Mouse (Mus musculus) forebrain, embryonic 12.5 days (tissue): ENCODE measurements around the gene Dus2. TPM values are rescaled to one million over a fixed set of nuclear protein-coding genes. Genes with fewer than 3 reads are reported as not detected.

ENCODE experiments used
- ATAC-seq: fragments of 200-750 bp; cut with Nextera tagmentation; 2 replicates; pipeline ENCODE4 v1.8.0; 2017; ENCODE audit warnings: moderate TSS enrichment; ENCODE audit not compliant: low FRiP score
- H3K27ac ChIP-seq: fragments of 300-500 bp; sonication (generic); 2 replicates; pipeline ENCODE4 v1.5.1; 2016; ENCODE audit warnings: mild to moderate bottlenecking
- H3K27me3 ChIP-seq: fragments of 300-500 bp; sonication (generic); 2 replicates; pipeline ENCODE4 v1.6.1; 2016; ENCODE audit warnings: mild to moderate bottlenecking
- H3K36me3 ChIP-seq: fragments of 300-500 bp; sonication (generic); replicated peaks from 2 replicates; pipeline ENCODE4 v1.6.1; 2016; ENCODE audit warnings: mild to moderate bottlenecking
- H3K4me1 ChIP-seq: fragments of 300-500 bp; sonication (generic); 2 replicates; pipeline ENCODE4 v1.6.1; 2016
- H3K4me2 ChIP-seq: fragments of 300-500 bp; sonication (generic); 2 replicates; pipeline ENCODE4 v1.6.1; 2016; ENCODE audit warnings: mild to moderate bottlenecking, moderate library complexity
- H3K4me3 ChIP-seq: fragments of 300-500 bp; sonication (generic); replicated peaks from 2 replicates; pipeline ENCODE4 v1.5.1; 2016; ENCODE audit warnings: mild to moderate bottlenecking
- H3K9ac ChIP-seq: fragments of 300-500 bp; sonication (generic); 2 replicates; pipeline ENCODE4 v1.6.1; 2016; ENCODE audit warnings: mild to moderate bottlenecking
- H3K9me3 ChIP-seq: fragments of 300-500 bp; sonication (generic); 2 replicates; pipeline ENCODE4 v1.6.1; 2016
- WGBS: fragments of 180-500 bp; shearing (Covaris S2); methylation state at CpG from one replicate; pipeline ENCODE4 v1.1.7; 2016; 5-methylcytosine and 5-hydroxymethylcytosine counted together
- microRNA-seq: library from miRNA; unstranded; fragments of <30 nt; microRNA quantifications from one replicate; pipeline ENCODE4, GENCODE M21; 2017
- polyA plus RNA-seq: library from polyadenylated mRNA; unstranded; fragments of >200 nt; fragmentation: Nextera tagmentation; extraction: Ambion mirVana; gene quantifications from 2 replicates; pipeline ENCODE4 v1.2.1, GENCODE M21; 2016

Gene Dus2
- polyA plus RNA-seq, 1 experiment from 2014 or later = 18.4 TPM

DNA sequence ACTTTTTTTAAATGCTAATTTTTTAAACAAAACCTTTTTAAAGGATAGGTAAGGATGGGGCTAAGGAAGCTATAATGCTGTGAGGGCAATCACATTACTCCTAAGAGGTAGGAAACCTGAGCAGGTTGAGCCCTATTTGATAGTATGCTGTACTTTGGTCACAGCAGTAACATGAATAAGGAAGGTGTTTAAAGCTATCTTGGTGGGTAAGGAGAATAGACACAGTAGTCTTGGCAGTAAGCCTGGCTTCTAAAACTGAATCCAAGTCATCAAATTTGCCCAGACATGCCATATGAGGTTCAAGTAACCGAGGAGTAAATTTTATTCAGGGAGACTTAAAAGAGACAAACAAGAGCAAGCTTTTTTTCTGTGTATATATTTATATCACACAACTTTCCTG is 78.4 kb downstream of the Dus2 start:
- no peaks in the 10 kb centered on the region for H3K9me3 ChIP-seq
- 86% methylated on average over 1 of the region's 1 CpGs for WGBS
- no peak overlapping the region for H3K9ac ChIP-seq
- no peak overlapping the region for H3K4me2 ChIP-seq
- no peaks in the 10 kb centered on the region for H3K27me3 ChIP-seq
- no peak overlapping the region for H3K4me3 ChIP-seq
- no peaks in the 10 kb centered on the region for H3K36me3 ChIP-seq
- no peak overlapping the region for H3K27ac ChIP-seq
- no peaks in the 10 kb centered on the region for H3K4me1 ChIP-seq
- ATAC-seq = no peak

DNA sequence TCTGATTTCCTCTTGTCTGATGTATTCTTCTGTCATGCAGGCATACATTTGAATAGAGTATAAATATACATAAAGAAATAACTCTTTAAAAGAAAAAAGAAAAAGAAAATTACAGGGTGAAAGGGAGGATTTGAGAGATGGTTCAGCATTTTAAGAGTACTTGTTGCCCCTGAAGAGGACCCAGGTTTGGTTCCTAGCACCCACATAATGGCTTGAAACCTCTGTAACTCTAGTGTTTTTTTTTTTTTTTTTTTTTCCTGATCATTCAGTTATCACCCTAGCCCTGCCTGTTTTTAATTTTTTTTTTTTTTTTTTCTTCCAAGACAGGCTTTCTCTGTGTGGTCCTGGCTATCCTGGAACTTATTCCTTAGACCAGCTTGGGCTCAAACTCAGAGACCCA is 81.0 kb downstream of the Dus2 start:
- H3K4me2 ChIP-seq = no peak overlapping the region
- peaks cover 1% of the 10 kb centered on the region; the same call in 1 of the 2 replicates for H3K36me3 ChIP-seq
- H3K9me3 ChIP-seq = no peaks in the 10 kb centered on the region
- H3K27ac ChIP-seq = no peak overlapping the region
- ATAC-seq = no peak
- no peak overlapping the region for H3K4me3 ChIP-seq
- H3K4me1 ChIP-seq = no peaks in the 10 kb centered on the region
- H3K9ac ChIP-seq = no peak overlapping the region
- H3K27me3 ChIP-seq = no peaks in the 10 kb centered on the region

DNA sequence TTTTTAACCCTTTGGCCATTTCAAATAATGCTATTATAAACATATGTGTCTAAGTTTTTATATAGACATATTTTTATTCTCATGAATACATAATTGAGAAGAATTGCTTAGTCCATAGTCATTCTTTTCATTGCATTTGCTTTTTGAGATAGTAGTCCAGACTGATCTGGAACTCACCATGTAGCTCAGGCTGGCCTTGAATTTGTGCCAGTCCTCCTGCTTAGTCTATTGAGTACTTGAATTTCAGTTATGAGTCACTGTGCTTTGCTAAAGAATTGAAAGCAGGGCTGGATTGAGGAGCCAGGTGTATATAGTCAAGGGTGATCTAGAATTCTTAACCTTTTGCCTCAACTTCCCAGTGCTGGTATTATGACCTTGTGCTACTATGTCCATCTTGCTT is 83.1 kb downstream of the Dus2 start:
- Histone ChIP-seq H3K9ac (no peak overlapping the region), H3K9me3 (no peaks in the 10 kb centered on the region; the same call in 1 of the 2 replicates), H3K4me2 (no peak overlapping the region), H3K27ac (no peak overlapping the region), H3K4me3 (no peak overlapping the region), H3K36me3 (peaks cover 12% of the 10 kb centered on the region), H3K27me3 (no peaks in the 10 kb centered on the region), H3K4me1 (no peaks in the 10 kb centered on the region)
- no peak for ATAC-seq

GRCm38 (mm10) chr8:106074659-106075058 is 83.5 kb downstream of the Dus2 start:
- H3K4me3 ChIP-seq = no peak overlapping the region
- no peak overlapping the region for H3K4me2 ChIP-seq
- 94% methylated on average over 1 of the region's 1 CpGs for WGBS
- no peak for ATAC-seq
- H3K4me1 ChIP-seq = no peaks in the 10 kb centered on the region
- no peaks in the 10 kb centered on the region; the same call in 1 of the 2 replicates for H3K9me3 ChIP-seq
- no peaks in the 10 kb centered on the region for H3K27me3 ChIP-seq
- H3K36me3 ChIP-seq = peaks cover 16% of the 10 kb centered on the region
- no peak overlapping the region for H3K9ac ChIP-seq
- no peak overlapping the region for H3K27ac ChIP-seq

- 84% methylated on average over 9 of the region's 9 CpGs for WGBS
- ATAC-seq = no peak
- H3K4me1 ChIP-seq = no peaks in the 10 kb centered on the region
Observed at GRCm38 (mm10) chr8:106075161-106075862, 84.2 kb downstream of the Dus2 start.

DNA sequence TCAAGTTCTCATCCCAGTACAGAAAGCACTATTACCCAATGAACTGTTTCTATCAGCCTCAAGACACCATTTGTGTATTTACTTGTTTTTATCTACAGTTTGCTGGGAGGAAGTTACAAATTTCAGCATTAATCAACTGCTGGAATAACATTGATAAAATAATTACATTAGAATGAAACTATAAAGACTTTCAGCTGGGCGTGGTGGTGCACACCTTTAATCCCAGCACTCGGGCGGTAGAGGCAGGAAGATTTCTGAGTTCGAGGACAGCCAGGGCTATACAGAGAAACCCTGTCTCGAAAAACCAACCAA is 84.7 kb downstream of the Dus2 start:
- WGBS = 96% methylated on average over 5 of the region's 5 CpGs
- Histone ChIP-seq H3K4me1 (no peaks in the 10 kb centered on the region), H3K36me3 (peaks cover 16% of the 10 kb centered on the region), H3K27me3 (no peaks in the 10 kb centered on the region), H3K4me2 (no peak overlapping the region), H3K4me3 (no peak overlapping the region), H3K27ac (no peak overlapping the region), H3K9me3 (no peaks in the 10 kb centered on the region; the same call in 1 of the 2 replicates), H3K9ac (no peak overlapping the region)
- ATAC-seq = no peak

More at GRCm38 (mm10) chr8:106075161-106075862, 84.2 kb downstream of the Dus2 start:
- H3K9me3 ChIP-seq = no peaks in the 10 kb centered on the region; the same call in 1 of the 2 replicates
- no peak overlapping the region for H3K9ac ChIP-seq
- no peak overlapping the region for H3K27ac ChIP-seq
- no peak overlapping the region for H3K4me3 ChIP-seq
- H3K27me3 ChIP-seq = no peaks in the 10 kb centered on the region
- H3K36me3 ChIP-seq = peaks cover 16% of the 10 kb centered on the region
- H3K4me2 ChIP-seq = no peak overlapping the region

GRCm38 (mm10) chr8:106076612-106077011 is 85.5 kb downstream of the Dus2 start:
- no peaks in the 10 kb centered on the region for H3K27me3 ChIP-seq
- no peak overlapping the region for H3K4me3 ChIP-seq
- H3K4me1 ChIP-seq = no peaks in the 10 kb centered on the region
- no peak overlapping the region for H3K27ac ChIP-seq
- peaks cover 19% of the 10 kb centered on the region for H3K36me3 ChIP-seq
- 85% methylated on average over 5 of the region's 5 CpGs for WGBS
- H3K9me3 ChIP-seq = no peaks in the 10 kb centered on the region; the same call in 1 of the 2 replicates
- H3K9ac ChIP-seq = no peak overlapping the region
- ATAC-seq = no peak
- H3K4me2 ChIP-seq = no peak overlapping the region

- 91% methylated on average over 1 of the region's 1 CpGs for WGBS
- H3K9ac ChIP-seq = no peak overlapping the region
- no peak for ATAC-seq
Observed at GRCm38 (mm10) chr8:106077452-106078067, 86.4 kb downstream of the Dus2 start.

GRCm38 (mm10) chr8:106102321-106102720 is 111.2 kb downstream of the Dus2 start:
- ATAC-seq = no peak
- H3K36me3 ChIP-seq = peaks cover 39% of the 10 kb centered on the region

More at GRCm38 (mm10) chr8:106077452-106078067, 86.4 kb downstream of the Dus2 start:
- Histone ChIP-seq H3K36me3 (peaks cover 21% of the 10 kb centered on the region), H3K27ac (no peak overlapping the region), H3K4me2 (no peak overlapping the region), H3K4me1 (no peaks in the 10 kb centered on the region), H3K27me3 (no peaks in the 10 kb centered on the region), H3K9me3 (no peaks in the 10 kb centered on the region; the same call in 1 of the 2 replicates), H3K4me3 (no peak overlapping the region)

More at GRCm38 (mm10) chr8:106102321-106102720, 111.2 kb downstream of the Dus2 start:
- H3K9ac ChIP-seq = no peak overlapping the region
- no peaks in the 10 kb centered on the region for H3K4me1 ChIP-seq
- no peak overlapping the region for H3K4me2 ChIP-seq
- no peak overlapping the region for H3K4me3 ChIP-seq
- no peaks in the 10 kb centered on the region for H3K9me3 ChIP-seq
- no peaks in the 10 kb centered on the region for H3K27me3 ChIP-seq
- no peak overlapping the region for H3K27ac ChIP-seq
- WGBS = 92% methylated on average over 4 of the region's 4 CpGs

Small RNA genes lying within 50 kb of the gene (microRNA-seq; reads per million reads assigned to microRNA genes)
- not detected for gene Mir7074

Other genes starting within 250 kb of the Dus2 start
- gene Gfod2, start 232.7 kb upstream of the Dus2 start, polyA plus RNA-seq = 57.1 and 57.4 TPM in 2 replicates
- 14.5 and 14.6 TPM in 2 replicates for gene Ranbp10, start 164.0 kb upstream of the Dus2 start, polyA plus RNA-seq
- gene Tsnaxip1, start 163.6 kb upstream of the Dus2 start, polyA plus RNA-seq = 0.12 and 0.51 TPM in 2 replicates
- 67.1 and 70.7 TPM in 2 replicates for gene Cenpt, start 138.1 kb upstream of the Dus2 start, polyA plus RNA-seq
- 80.4 and 81.9 TPM in 2 replicates for gene Thap11, start 136.2 kb upstream of the Dus2 start, polyA plus RNA-seq
- gene Nutf2, start 130.8 kb upstream of the Dus2 start, polyA plus RNA-seq = 275 and 317 TPM in 2 replicates
- 67.4 and 72.2 TPM in 2 replicates for gene Edc4, start 110.5 kb upstream of the Dus2 start, polyA plus RNA-seq
- gene Nrn1l, start 97.8 kb upstream of the Dus2 start, polyA plus RNA-seq = 0.70 TPM in 1 of 2 replicates, not detected in the other
- gene Pskh1, start 90.9 kb upstream of the Dus2 start, polyA plus RNA-seq = 18.0 and 18.3 TPM in 2 replicates
- 2.4 and 3.0 TPM in 2 replicates for gene Ctrl, start 57.5 kb upstream of the Dus2 start, polyA plus RNA-seq
- gene Psmb10, start 52.9 kb upstream of the Dus2 start, polyA plus RNA-seq = 18.9 and 22.8 TPM in 2 replicates
- gene Lcat, start 48.0 kb upstream of the Dus2 start, polyA plus RNA-seq = 0.54 and 0.56 TPM in 2 replicates
- gene Slc12a4, start 25.2 kb upstream of the Dus2 start, polyA plus RNA-seq = 12.0 and 13.0 TPM in 2 replicates
- gene Dpep3, start 11.9 kb upstream of the Dus2 start, polyA plus RNA-seq = not detected in 2 replicates
- not detected in 2 replicates for gene Dpep2nb, start 14.6 kb downstream of the Dus2 start, polyA plus RNA-seq
- 19.5 and 20.1 TPM in 2 replicates for gene Ddx28, start 20.5 kb downstream of the Dus2 start, polyA plus RNA-seq
- 4.9 and 6.6 TPM in 2 replicates for gene Nfatc3, start 67.5 kb downstream of the Dus2 start, polyA plus RNA-seq
- 1.9 TPM in 2 replicates for gene Esrp2, start 145.6 kb downstream of the Dus2 start, polyA plus RNA-seq
- gene Pla2g15, start 159.1 kb downstream of the Dus2 start, polyA plus RNA-seq = 13.8 and 15.8 TPM in 2 replicates
- 72.9 and 79.8 TPM in 2 replicates for gene Slc7a6, start 177.5 kb downstream of the Dus2 start, polyA plus RNA-seq
- 33.3 and 37.0 TPM in 2 replicates for gene Slc7a6os, start 219.6 kb downstream of the Dus2 start, polyA plus RNA-seq
- 58.7 and 59.2 TPM in 2 replicates for gene Prmt7, start 219.6 kb downstream of the Dus2 start, polyA plus RNA-seq